Mouse (Mus musculus) brown adipose tissue, adult 24 weeks (tissue): Measurements from ENCODE around the gene Arpc4. TPM values are rescaled to one million over a fixed set of nuclear protein-coding genes. Genes with fewer than 3 reads are reported as not detected.

Experiments
- H3K27ac ChIP-seq: fragments of 200-500 bp; replicated peaks from 2 replicates; pipeline ENCODE4 v1.5.1; 2012; ENCODE audit warnings: low read depth, mild to moderate bottlenecking, low read length
- H3K4me1 ChIP-seq: fragments of 200-500 bp; 2 replicates; pipeline ENCODE4 v1.6.1; 2012; ENCODE audit warnings: low read length, mixed read lengths; ENCODE audit not compliant: control insufficient read depth, insufficient read depth, insufficient read length
- H3K4me3 ChIP-seq: fragments of 200-500 bp; 2 replicates; pipeline ENCODE4 v1.5.1; 2012; ENCODE audit warnings: low read depth, mild to moderate bottlenecking, low read length, moderate library complexity; ENCODE audit not compliant: insufficient read depth
- polyA plus RNA-seq: library from polyadenylated mRNA; stranded (reverse); fragments of >200 nt; gene quantifications from 2 replicates; pipeline ENCODE4 v1.2.4, GENCODE M21; 2012; ENCODE audit not compliant: missing spikeins, insufficient read depth, insufficient read length

Gene Arpc4
- polyA plus RNA-seq, 1 experiment = 98.1 TPM

GRCm38 (mm10) chr6:113380480-113380879 is 2.6 kb downstream of the Arpc4 start:
- H3K4me1 ChIP-seq = peaks cover 4% of the 10 kb centered on the region; the same call in 1 of the 2 replicates
- H3K27ac ChIP-seq = no peak overlapping the region
- H3K4me3 ChIP-seq = no peak overlapping the region

DNA sequence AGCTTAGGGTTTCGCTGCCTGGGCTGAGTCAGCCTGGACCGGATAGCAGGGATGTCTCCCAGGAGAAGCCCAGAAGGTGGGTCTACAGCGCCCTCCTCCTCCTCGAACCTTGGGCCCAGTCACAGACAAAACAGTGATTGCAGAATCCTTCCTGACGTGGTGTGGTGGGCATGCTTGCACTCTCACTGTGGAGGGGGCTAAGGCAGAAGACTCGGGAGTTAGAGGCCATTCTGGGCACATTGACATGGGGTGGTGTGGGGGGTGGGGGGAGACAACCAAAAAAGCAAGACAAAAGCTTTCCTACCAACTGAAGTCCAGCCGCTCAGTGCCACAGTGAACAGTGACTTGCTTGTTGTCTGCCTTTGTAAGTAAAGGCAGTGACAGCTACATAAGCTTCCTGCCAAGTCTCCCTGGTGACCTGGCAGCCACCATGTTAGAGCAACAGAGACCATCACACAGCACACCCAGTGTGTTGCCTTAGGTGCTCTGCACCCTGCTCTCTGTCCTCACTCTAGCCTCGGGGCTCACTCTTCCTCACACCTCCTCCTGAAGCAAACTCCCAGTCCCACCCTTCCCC is 6.5 kb downstream of the Arpc4 start:
- H3K4me3 ChIP-seq = no peak overlapping the region
- no peak overlapping the region for H3K27ac ChIP-seq
- no peaks in the 10 kb centered on the region; the same call in 1 of the 2 replicates for H3K4me1 ChIP-seq

- H3K4me3 ChIP-seq = no peak overlapping the region
Observed at GRCm38 (mm10) chr6:113385160-113385714, 7.3 kb downstream of the Arpc4 start.

DNA sequence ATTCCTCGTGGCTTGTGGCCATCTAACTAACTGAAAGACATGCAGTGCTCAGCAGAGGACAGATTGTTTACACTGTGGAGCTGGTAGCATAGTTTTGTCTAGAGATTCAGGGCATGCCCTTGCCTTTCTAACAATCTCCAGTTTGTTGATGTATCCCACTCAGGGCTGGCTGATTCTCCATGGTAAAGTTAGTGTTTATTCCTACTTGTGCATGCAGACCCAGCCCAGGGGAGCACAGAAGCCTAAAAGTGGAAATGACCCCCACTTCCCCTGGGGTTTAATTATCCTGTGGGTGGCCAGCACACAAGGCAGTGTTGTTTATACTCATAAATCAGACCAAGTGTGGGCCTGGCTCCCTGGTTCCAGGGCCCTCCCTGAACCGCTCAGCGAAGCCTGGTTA is 8.1 kb downstream of the Arpc4 start:
- Histone ChIP-seq H3K4me3 (no peak overlapping the region), H3K4me1 (peaks cover 1% of the 10 kb centered on the region; the same call in 1 of the 2 replicates), H3K27ac (no peak overlapping the region)

More at GRCm38 (mm10) chr6:113385160-113385714, 7.3 kb downstream of the Arpc4 start:
- Histone ChIP-seq H3K4me1 (no peaks in the 10 kb centered on the region), H3K27ac (no peak overlapping the region)

DNA sequence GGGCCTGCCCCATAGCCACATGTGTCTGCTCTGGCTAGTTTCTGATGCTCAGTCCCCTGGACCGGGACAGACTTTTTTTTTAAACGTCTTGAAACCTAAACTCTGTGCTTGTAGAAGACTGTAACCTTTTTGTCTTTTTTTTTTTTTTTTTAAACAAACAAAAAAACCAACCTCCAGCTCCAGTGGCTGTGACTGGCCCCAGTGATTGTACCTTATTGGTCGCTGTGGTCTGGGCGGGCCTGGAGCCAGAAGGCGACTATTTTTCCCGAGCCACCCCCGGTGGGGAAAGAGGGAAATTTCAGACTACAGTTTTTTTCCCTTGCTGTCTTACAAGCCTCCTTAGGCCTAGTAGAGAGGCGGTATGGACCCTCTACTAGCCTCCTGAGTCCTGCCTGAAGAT is 11.0 kb downstream of the Arpc4 start, which contains the start of gene Ttll3:
TSS of gene Ttll3 (plus strand) at position 301 of the 400 bp plus-strand sequence.
- H3K4me3 ChIP-seq = no peak within 1 kb of the TSS
- no peak within 1 kb of the TSS for H3K27ac ChIP-seq
- peaks cover 10% of the 10 kb centered on the region for H3K4me1 ChIP-seq

- peaks cover 13% of the 10 kb centered on the region for H3K4me1 ChIP-seq
- H3K27ac ChIP-seq = no peak overlapping the region
Observed at GRCm38 (mm10) chr6:113390715-113391114, 12.8 kb downstream of the Arpc4 start.

DNA sequence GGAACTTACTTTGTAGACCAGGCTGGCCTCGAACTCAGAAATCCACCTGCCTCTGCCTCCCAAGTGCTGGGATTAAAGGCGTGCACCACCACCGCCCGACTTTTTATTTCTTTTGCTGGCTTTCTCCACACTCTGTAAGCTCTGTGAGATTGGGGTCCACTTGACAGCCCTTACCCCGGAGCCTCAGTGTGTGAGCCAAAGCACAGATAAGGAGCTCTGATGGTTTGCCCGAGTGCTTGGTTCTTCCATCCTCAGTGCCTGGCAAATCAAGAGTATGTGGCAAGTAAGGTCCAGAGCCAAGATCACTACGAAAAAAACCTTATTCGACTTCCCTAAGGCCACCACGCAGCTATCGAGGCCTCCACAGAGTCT is 14.1 kb downstream of the Arpc4 start:
- H3K4me1 ChIP-seq = peaks cover 13% of the 10 kb centered on the region
- H3K27ac ChIP-seq = no peak overlapping the region
- H3K4me3 ChIP-seq = peak overlapping the region; percentile 60

More at GRCm38 (mm10) chr6:113390715-113391114, 12.8 kb downstream of the Arpc4 start:
- H3K4me3 ChIP-seq = no peak overlapping the region

DNA sequence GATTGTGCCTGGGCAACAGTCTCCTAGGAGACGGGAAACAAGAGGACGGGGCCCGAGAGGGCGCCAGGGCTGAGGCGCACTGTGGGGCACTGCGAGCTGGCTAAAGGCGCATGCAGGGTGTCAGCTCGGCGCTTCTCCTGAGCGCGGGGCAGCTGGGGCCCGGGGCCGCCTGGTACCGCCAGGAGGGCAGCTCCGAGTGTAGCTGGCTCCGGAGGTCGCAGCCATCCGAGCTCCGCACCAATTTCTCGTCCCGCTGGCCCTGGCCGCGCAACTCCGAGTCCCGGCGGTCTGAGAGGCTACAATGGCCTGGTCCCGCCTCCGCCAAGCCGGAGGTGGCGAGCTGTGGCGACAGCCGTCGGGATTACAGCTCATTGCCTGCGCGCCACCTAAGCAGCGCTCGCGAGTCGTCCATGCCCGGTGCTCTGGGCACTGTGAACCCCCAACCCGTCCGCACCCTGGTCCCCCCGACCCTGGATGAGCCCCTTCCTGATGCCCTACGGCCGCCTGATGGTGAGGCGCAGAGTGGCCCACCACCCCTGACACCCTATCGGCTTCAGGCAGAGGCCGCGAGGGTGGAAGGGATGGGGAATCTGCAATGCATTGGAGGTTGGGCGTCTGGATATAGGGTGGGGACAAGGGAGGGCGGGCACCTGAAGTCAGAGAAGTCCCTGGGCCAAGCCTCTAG is 14.6 kb downstream of the Arpc4 start:
- H3K27ac ChIP-seq = no peak overlapping the region
- H3K4me1 ChIP-seq = peaks cover 13% of the 10 kb centered on the region
- H3K4me3 ChIP-seq = peak overlapping the region; percentile 60

DNA sequence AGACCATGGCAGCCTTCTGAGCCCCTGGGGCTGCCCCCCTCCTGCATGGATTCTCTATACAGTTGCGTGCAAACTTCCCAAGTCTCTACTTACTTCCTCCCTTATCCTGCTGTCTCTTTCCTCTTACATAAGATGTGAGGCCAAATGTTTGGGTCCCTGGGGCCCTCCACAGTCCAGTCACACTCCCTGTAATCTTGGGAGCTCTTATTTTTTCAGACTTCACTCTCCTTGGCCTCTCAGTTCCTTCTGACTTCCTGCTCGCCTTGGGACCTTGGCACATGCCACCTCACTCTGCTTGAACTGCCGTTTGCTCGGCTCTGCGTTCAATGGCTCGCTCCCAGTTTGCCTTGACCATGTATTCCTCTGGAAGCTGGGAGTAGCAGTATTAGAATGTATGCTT is 16.0 kb downstream of the Arpc4 start:
- H3K4me3 ChIP-seq = no peak overlapping the region
- H3K4me1 ChIP-seq = peaks cover 13% of the 10 kb centered on the region
- peak overlapping the region; percentile 40; the same call in 1 of the 2 replicates for H3K27ac ChIP-seq

DNA sequence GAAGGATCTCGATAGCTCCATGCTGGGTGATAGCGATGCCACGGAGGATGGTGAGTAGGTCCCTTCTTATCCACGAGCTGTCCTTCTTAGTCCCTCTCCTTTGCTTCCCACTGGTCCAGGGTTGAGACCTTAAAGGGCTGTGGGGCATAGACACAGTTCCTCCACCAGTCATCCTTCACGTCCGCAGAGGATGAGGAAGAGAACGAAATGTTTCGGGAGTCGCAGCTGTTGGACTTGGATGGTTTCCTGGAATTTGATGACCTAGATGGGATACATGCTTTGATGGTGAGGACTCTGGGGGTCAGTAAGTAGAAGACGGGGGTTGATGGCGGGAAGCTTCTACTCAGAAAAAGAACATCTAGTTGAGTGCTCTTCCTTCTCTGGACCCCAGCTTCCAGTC is 16.9 kb downstream of the Arpc4 start:
- Histone ChIP-seq H3K4me3 (no peak overlapping the region), H3K4me1 (peaks cover 13% of the 10 kb centered on the region), H3K27ac (no peak overlapping the region)

DNA sequence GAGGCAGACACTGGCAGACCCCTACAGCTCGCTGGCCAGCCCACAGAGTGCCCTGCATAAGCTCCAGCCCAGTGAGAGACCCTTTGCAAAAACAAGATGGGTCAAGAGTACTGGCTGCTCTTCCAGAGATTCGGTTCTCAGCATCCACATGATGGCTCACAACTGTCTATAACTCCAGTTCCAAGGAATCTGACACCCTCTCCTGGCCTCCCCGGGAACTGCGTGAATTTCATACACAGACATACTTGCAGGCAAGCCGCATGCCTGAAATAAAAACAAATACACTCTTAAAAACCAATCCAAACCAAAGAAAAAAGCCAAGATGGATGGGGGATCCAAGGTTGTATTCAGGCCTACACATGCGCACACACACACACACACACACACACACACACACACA is 17.6 kb downstream of the Arpc4 start:
- Histone ChIP-seq H3K27ac (no peak overlapping the region), H3K4me3 (no peak overlapping the region), H3K4me1 (peaks cover 13% of the 10 kb centered on the region)

GRCm38 (mm10) chr6:113396270-113397030 is 18.5 kb downstream of the Arpc4 start:
- Histone ChIP-seq H3K4me3 (no peak overlapping the region), H3K27ac (no peak overlapping the region), H3K4me1 (peaks cover 11% of the 10 kb centered on the region)

DNA sequence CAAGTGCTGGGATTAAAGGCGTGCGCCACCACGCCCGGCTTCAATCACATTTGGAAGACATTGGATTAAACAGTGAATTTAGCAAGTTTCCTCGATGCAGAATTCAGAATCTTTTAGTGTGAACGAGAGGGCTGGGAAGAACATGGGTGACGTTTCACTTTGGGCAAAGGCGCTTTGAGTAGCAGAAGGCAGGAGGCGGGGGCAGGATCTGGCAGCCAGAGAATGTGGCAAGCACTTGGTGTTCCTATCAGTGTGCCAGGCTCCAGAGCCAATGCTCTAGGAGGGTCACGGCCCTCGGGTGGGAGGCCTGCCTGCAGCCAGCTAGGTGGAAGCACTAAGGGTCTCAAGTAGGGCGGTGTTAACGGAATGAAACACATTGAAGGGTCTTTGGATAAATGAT is 24.2 kb downstream of the Arpc4 start:
- H3K4me1 ChIP-seq = no peaks in the 10 kb centered on the region
- no peak overlapping the region for H3K27ac ChIP-seq
- H3K4me3 ChIP-seq = no peak overlapping the region

GRCm38 (mm10) chr6:113404649-113405448 is 26.9 kb downstream of the Arpc4 start:
- Histone ChIP-seq H3K4me3 (no peak overlapping the region), H3K27ac (no peak overlapping the region), H3K4me1 (no peaks in the 10 kb centered on the region)
